Mouse (Mus musculus) adrenal gland (tissue): ENCODE measurements around the gene Tuba1c.
"Not testable (repeated sequence)": the region's sequence is repeated elsewhere in the genome, so short reads cannot be mapped to it uniquely, and the experiment has no call there.

Experiments used
- intact Hi-C: fragments of 180-260 bp; cut with DNase I; formaldehyde crosslinking; loops from one replicate; pipeline ENCODE4 v1.15.1; 2025

Tuba1c gene

GRCm38 (mm10) chr15:99049473-99050253, 20.0 kb downstream of the Tuba1c start:
- intact Hi-C loops, result loop anchor here (10.0 kb wide), 2 partner anchors 55 to 145 kb away; no protein-coding TSS in a partner anchor

- intact Hi-C loops, result loop anchor here (10.0 kb wide), 2 partner anchors 51 to 141 kb away; no protein-coding TSS in a partner anchor
These were observed 23.7 kb downstream of the Tuba1c start for GRCm38 (mm10) chr15:99053373-99053772.

GRCm38 (mm10) chr15:99055040-99055439, 25.3 kb downstream of the Tuba1c start, which contains the start of gene Prph:
Gene Prph, plus strand, starts transcription at chr15:99055174.
- intact Hi-C loops, result loop anchor here (5.0 to 10.0 kb wide), 3 partner anchors 33 to 140 kb away; no protein-coding TSS in a partner anchor

GRCm38 (mm10) chr15:99055511-99055961, 25.8 kb downstream of the Tuba1c start:
- intact Hi-C loops, result loop anchor here (5.0 to 10.0 kb wide), 3 partner anchors 33 to 139 kb away; no protein-coding TSS in a partner anchor

- intact Hi-C loops, result loop anchor here (5.0 to 10.0 kb wide), 3 partner anchors 34 to 138 kb away; no protein-coding TSS in a partner anchor
These were observed 26.6 kb downstream of the Tuba1c start for GRCm38 (mm10) chr15:99056332-99056731.

- intact Hi-C loops, result no loop called here
These were observed 36.0 kb downstream of the Tuba1c start for GRCm38 (mm10) chr15:99065557-99066165.

- intact Hi-C loops, result no loop called here
These were observed 42.3 kb downstream of the Tuba1c start for GRCm38 (mm10) chr15:99071988-99072387.

- intact Hi-C loops, result no loop called here
These were observed 44.4 kb downstream of the Tuba1c start, which contains the start of gene Troap for GRCm38 (mm10) chr15:99074019-99074599. Gene Troap, plus strand, starts transcription at chr15:99074575.

- intact Hi-C loops, result no loop called here
These were observed 45.1 kb downstream of the Tuba1c start for GRCm38 (mm10) chr15:99074600-99075333.

- intact Hi-C loops, result not testable (repeated sequence)
These were observed 46.3 kb downstream of the Tuba1c start for GRCm38 (mm10) chr15:99076011-99076410.

GRCm38 (mm10) chr15:99078181-99078910, 48.7 kb downstream of the Tuba1c start:
- intact Hi-C loops, result no loop called here

- intact Hi-C loops, result loop anchor here (10.0 kb wide), 1 partner anchor 125 kb away; no protein-coding TSS in a partner anchor
These were observed 50.1 kb downstream of the Tuba1c start for GRCm38 (mm10) chr15:99079804-99080203.

GRCm38 (mm10) chr15:99082322-99082721, 52.6 kb downstream of the Tuba1c start:
- intact Hi-C loops, result loop anchor here (10.0 kb wide), 1 partner anchor 122 kb away; no protein-coding TSS in a partner anchor

GRCm38 (mm10) chr15:99082840-99083239, 53.1 kb downstream of the Tuba1c start:
- intact Hi-C loops, result loop anchor here (10.0 kb wide), 1 partner anchor 122 kb away; no protein-coding TSS in a partner anchor

- intact Hi-C loops, result loop anchor here (10.0 kb wide), 1 partner anchor 122 kb away; no protein-coding TSS in a partner anchor
These were observed 53.6 kb downstream of the Tuba1c start for GRCm38 (mm10) chr15:99083258-99083657.

GRCm38 (mm10) chr15:99083867-99084557, 54.3 kb downstream of the Tuba1c start:
- intact Hi-C loops, result loop anchor here (10.0 kb wide), 1 partner anchor 121 kb away; no protein-coding TSS in a partner anchor

GRCm38 (mm10) chr15:99084618-99085017, 54.9 kb downstream of the Tuba1c start:
- intact Hi-C loops, result loop anchor here (10.0 kb wide), 1 partner anchor 120 kb away; no protein-coding TSS in a partner anchor

GRCm38 (mm10) chr15:99085997-99086396, 56.3 kb downstream of the Tuba1c start:
- intact Hi-C loops, result loop anchor here (10.0 kb wide), 1 partner anchor 119 kb away; no protein-coding TSS in a partner anchor
